Mouse (Mus musculus) B cell, adult 2 months (primary cell): ENCODE data around the gene Mafk.
"Not testable (repeated sequence)": the region's sequence is repeated elsewhere in the genome, so short reads cannot be mapped to it uniquely, and the experiment has no call there.

Source experiments
- DNase-seq, 2 experiments: peaks; one replicate each; pipeline ENCODE4 v3.0.0; 2022

Gene Mafk

GRCm38 (mm10) chr5:139791227-139792158 is at the start of gene Mafk:
Mafk (plus strand) TSS chr5:139791513.
- peak; percentile 100 for DNase-seq

GRCm38 (mm10) chr5:139742640-139743039 is 48.7 kb upstream of the Mafk start:
- not testable (repeated sequence) for DNase-seq

GRCm38 (mm10) chr5:139745771-139746170 is 45.5 kb upstream of the Mafk start:
- DNase-seq: peak; percentile 60 to 65

- DNase-seq: no peak
Observed at GRCm38 (mm10) chr5:139749413-139750125, 41.7 kb upstream of the Mafk start.

GRCm38 (mm10) chr5:139750535-139750934 is 40.8 kb upstream of the Mafk start:
- DNase-seq: peak; percentile 80 to 81

GRCm38 (mm10) chr5:139754753-139755152 is 36.6 kb upstream of the Mafk start:
- peak; percentile 52 to 58 for DNase-seq

GRCm38 (mm10) chr5:139756135-139756534 is 35.2 kb upstream of the Mafk start:
- DNase-seq: no peak

- DNase-seq: no peak
Observed at GRCm38 (mm10) chr5:139756586-139756985, 34.7 kb upstream of the Mafk start.

- DNase-seq: no peak
Observed at GRCm38 (mm10) chr5:139758096-139758495, 33.2 kb upstream of the Mafk start.

GRCm38 (mm10) chr5:139764296-139764695 is 27.0 kb upstream of the Mafk start:
- DNase-seq: peak; percentile 31 to 39

GRCm38 (mm10) chr5:139768216-139768615 is 23.1 kb upstream of the Mafk start:
- no peak for DNase-seq

- DNase-seq: peak; percentile 97 to 98
Observed at GRCm38 (mm10) chr5:139775216-139775926, 15.9 kb upstream of the Mafk start, which contains the start of gene Ints1. Ints1 (minus strand) TSS chr5:139775674.

- DNase-seq: no peak
Observed at GRCm38 (mm10) chr5:139776966-139777365, 14.3 kb upstream of the Mafk start.

- peak; percentile 73 to 78 for DNase-seq
Observed at GRCm38 (mm10) chr5:139781406-139781805, 9.9 kb upstream of the Mafk start.

GRCm38 (mm10) chr5:139789466-139789865 is 1.8 kb upstream of the Mafk start:
- no peak for DNase-seq

GRCm38 (mm10) chr5:139792159-139792775 is 954 bp downstream of the Mafk start:
- no peak for DNase-seq

- DNase-seq: no peak
Observed at GRCm38 (mm10) chr5:139792966-139793337, 1.6 kb downstream of the Mafk start.

- DNase-seq: peak; percentile 46 to 50
Observed at GRCm38 (mm10) chr5:139793338-139794089, 2.2 kb downstream of the Mafk start.

GRCm38 (mm10) chr5:139794137-139794536 is 2.8 kb downstream of the Mafk start:
- no peak for DNase-seq

- no peak for DNase-seq
Observed at GRCm38 (mm10) chr5:139794938-139795337, 3.6 kb downstream of the Mafk start.

GRCm38 (mm10) chr5:139796001-139796620 is 4.8 kb downstream of the Mafk start:
- DNase-seq: no peak
